Mouse (Mus musculus) limb, embryonic 14.5 days (tissue): ENCODE results near the gene Khsrp. TPM values are rescaled to one million over a fixed set of nuclear protein-coding genes. Genes with fewer than 3 reads are reported as not detected.

Experiments
- ATAC-seq: fragments of 200-750 bp; cut with Nextera tagmentation; 2 replicates; pipeline ENCODE4 v1.8.0; 2017; ENCODE audit warnings: low read depth, moderate number of reproducible peaks, moderate TSS enrichment; ENCODE audit not compliant: low FRiP score
- DNase-seq: peaks from one replicate; pipeline ENCODE4 v3.0.0-alpha.2; 2015; ENCODE audit warnings: low spot score
- H3K27ac ChIP-seq: fragments of 300-500 bp; sonication (generic); replicated peaks from 2 replicates; pipeline ENCODE4 v1.5.1; 2014; ENCODE audit warnings: low read depth, mild to moderate bottlenecking, low read length, moderate library complexity, mixed read lengths
- H3K27me3 ChIP-seq: fragments of 300-500 bp; sonication (generic); 2 replicates; pipeline ENCODE4 v1.6.1; 2014; ENCODE audit warnings: low read length, mixed read lengths; ENCODE audit not compliant: control insufficient read depth, insufficient read depth
- H3K36me3 ChIP-seq: fragments of 300-500 bp; sonication (generic); 2 replicates; pipeline ENCODE4 v1.6.1; 2014; ENCODE audit warnings: mild to moderate bottlenecking, low read length, moderate library complexity, mixed read lengths; ENCODE audit not compliant: control insufficient read depth, insufficient read depth
- H3K4me1 ChIP-seq: fragments of 300-500 bp; sonication (generic); 2 replicates; pipeline ENCODE4 v1.6.1; 2014; ENCODE audit warnings: antibody characterized with exemption, low read length, mixed read lengths; ENCODE audit not compliant: control insufficient read depth, insufficient read depth
- H3K4me2 ChIP-seq: fragments of 300-500 bp; sonication (generic); replicated peaks from 2 replicates; pipeline ENCODE4 v1.6.1; 2014; ENCODE audit warnings: low read depth, mild to moderate bottlenecking, low read length, moderate library complexity; ENCODE audit not compliant: severe bottlenecking
- H3K4me3 ChIP-seq: fragments of 300-500 bp; sonication (generic); replicated peaks from 2 replicates; pipeline ENCODE4 v1.5.1; 2014; ENCODE audit warnings: low read length
- H3K9ac ChIP-seq: fragments of 300-500 bp; sonication (generic); 2 replicates; pipeline ENCODE4 v1.6.1; 2014; ENCODE audit warnings: mild to moderate bottlenecking, low read depth, low read length, moderate library complexity; ENCODE audit not compliant: severe bottlenecking
- H3K9me3 ChIP-seq: fragments of 300-500 bp; sonication (generic); 2 replicates; pipeline ENCODE4 v1.6.1; 2016; ENCODE audit warnings: low read length; ENCODE audit not compliant: control insufficient read depth
- POLR2A ChIP-seq: fragments of 200-500 bp; IDR thresholded peaks from 2 replicates; pipeline ENCODE4 v1.8.0; 2012; ENCODE audit warnings: inconsistent platforms, mild to moderate bottlenecking, moderate library complexity, borderline replicate concordance; ENCODE audit not compliant: insufficient read depth, insufficient read length; ENCODE audit errors: extremely low read depth
- WGBS: fragments of 180-500 bp; shearing (Covaris S2); extraction: QIAGEN DNeasy Blood & Tissue Kit; methylation state at CpG from one replicate; pipeline ENCODE4 v1.1.7; 2014; 5-methylcytosine and 5-hydroxymethylcytosine counted together
- polyA plus RNA-seq, 2 experiments: library from polyadenylated mRNA; depleted of rRNA in 1 of 2; stranded (reverse) in 1 of 2; unstranded in 1 of 2; fragments of >200 nt; fragmentation: Nextera tagmentation in 1 of 2; extraction: Ambion mirVana in 1 of 2; gene quantifications; 2 replicates each; pipeline versions ENCODE4 v1.2.1 to v1.2.3; 2012 to 2014

Khsrp gene
- polyA plus RNA-seq, 2 experiments = 49.5 to 115 TPM

DNA sequence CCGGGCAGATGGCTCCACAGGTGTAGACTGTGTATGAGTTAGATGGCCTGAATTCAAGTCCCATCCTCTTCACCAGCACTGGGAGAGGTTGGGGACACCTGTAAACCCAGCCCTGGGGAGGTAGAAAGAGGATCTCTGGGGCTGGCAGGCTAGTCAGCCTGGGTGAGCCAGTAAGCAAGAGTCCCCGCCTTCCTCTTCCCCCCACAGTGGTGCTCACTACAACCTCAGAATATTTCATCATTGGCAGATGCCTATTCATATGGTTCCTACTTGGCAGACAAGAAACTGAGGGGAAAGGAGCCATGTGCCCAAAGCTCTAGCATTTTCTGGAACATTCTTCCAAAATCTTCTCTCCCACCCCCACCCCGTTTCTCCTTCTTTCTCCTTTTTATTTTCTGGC is 17.5 kb upstream of the Khsrp start:
- H3K27ac ChIP-seq = no peak overlapping the region
- H3K4me3 ChIP-seq = no peak overlapping the region
- no peaks in the 10 kb centered on the region for H3K27me3 ChIP-seq
- H3K9me3 ChIP-seq = no peaks in the 10 kb centered on the region
- no peak overlapping the region for H3K4me2 ChIP-seq
- DNase-seq (no peak), ATAC-seq (no peak)
- no peak overlapping the region for H3K9ac ChIP-seq
- H3K4me1 ChIP-seq = no peaks in the 10 kb centered on the region
- 100% methylated on average over 3 of the region's 3 CpGs for WGBS
- TF ChIP-seq POLR2A = no peak
- peaks cover 9% of the 10 kb centered on the region for H3K36me3 ChIP-seq

GRCm38 (mm10) chr17:57047406-57047805 is 16.1 kb upstream of the Khsrp start:
- Histone ChIP-seq H3K27me3 (no peaks in the 10 kb centered on the region), H3K4me1 (no peaks in the 10 kb centered on the region), H3K4me2 (no peak overlapping the region), H3K9ac (no peak overlapping the region), H3K4me3 (no peak overlapping the region), H3K9me3 (no peaks in the 10 kb centered on the region), H3K36me3 (no peaks in the 10 kb centered on the region; the same call in none of the 2 replicates), H3K27ac (no peak overlapping the region)
- TF ChIP-seq POLR2A = no peak
- ATAC-seq (no peak), DNase-seq (no peak)
- WGBS = 27% methylated on average over 5 of the region's 5 CpGs

- 67% methylated on average over 8 of the region's 8 CpGs for WGBS
- Histone ChIP-seq H3K4me3 (no peak within 1 kb of the TSS), H3K27ac (no peak within 1 kb of the TSS), H3K4me2 (no peak within 1 kb of the TSS), H3K9me3 (no peaks in the 10 kb centered on the region), H3K27me3 (peaks cover 3% of the 10 kb centered on the region; the same call in 1 of the 2 replicates), H3K36me3 (no peaks in the 10 kb centered on the region), H3K4me1 (no peaks in the 10 kb centered on the region), H3K9ac (no peak within 1 kb of the TSS)
- DNase-seq = no peak
- no peak for TF ChIP-seq POLR2A
- ATAC-seq = no peak
These were observed 10.2 kb upstream of the Khsrp start, which contains the start of gene Slc25a41 for GRCm38 (mm10) chr17:57041554-57041953. Slc25a41 (minus strand) TSS chr17:57041654.

GRCm38 (mm10) chr17:57038978-57039377 is 7.7 kb upstream of the Khsrp start:
- H3K9me3 ChIP-seq = no peaks in the 10 kb centered on the region
- no peak for TF ChIP-seq POLR2A
- H3K9ac ChIP-seq = no peak overlapping the region
- no peak overlapping the region for H3K4me2 ChIP-seq
- H3K27ac ChIP-seq = no peak overlapping the region
- 37% methylated on average over 8 of the region's 8 CpGs for WGBS
- no peaks in the 10 kb centered on the region for H3K36me3 ChIP-seq
- DNase-seq (no peak), ATAC-seq (no peak)
- H3K27me3 ChIP-seq = peaks cover 3% of the 10 kb centered on the region; the same call in 1 of the 2 replicates
- H3K4me3 ChIP-seq = no peak overlapping the region
- H3K4me1 ChIP-seq = no peaks in the 10 kb centered on the region

DNA sequence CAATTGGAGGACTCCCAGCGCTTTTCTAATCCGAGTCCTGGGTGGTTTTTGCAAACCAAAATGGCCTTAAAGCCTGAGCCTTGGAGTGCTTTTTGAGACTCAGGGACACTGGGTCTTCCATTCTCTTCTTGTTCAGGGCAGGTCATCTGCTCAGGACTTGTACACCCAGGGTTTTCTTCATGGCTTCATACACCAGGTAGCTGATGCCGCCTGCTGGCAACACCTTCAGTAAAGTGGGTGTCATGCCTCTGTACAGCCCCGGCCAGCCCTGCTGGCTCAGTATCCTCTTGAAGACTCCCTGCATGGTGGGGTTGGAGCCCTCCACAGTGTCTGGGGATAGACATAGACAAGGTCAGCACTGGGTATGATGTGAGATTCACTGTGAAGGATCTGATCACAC is 1.5 kb upstream of the Khsrp start:
- no peak overlapping the region; the same call in 1 of the 2 replicates for H3K4me3 ChIP-seq
- H3K27ac ChIP-seq = no peak overlapping the region

More for the DNA sequence above, 1.5 kb upstream of the Khsrp start:
- peaks cover 3% of the 10 kb centered on the region; the same call in 1 of the 2 replicates for H3K27me3 ChIP-seq
- 87% methylated on average over 4 of the region's 4 CpGs for WGBS
- no peak for DNase-seq
- H3K9ac ChIP-seq = no peak overlapping the region
- no peak for ATAC-seq
- H3K4me1 ChIP-seq = peaks cover 14% of the 10 kb centered on the region
- H3K9me3 ChIP-seq = no peaks in the 10 kb centered on the region
- peaks cover 10% of the 10 kb centered on the region for H3K36me3 ChIP-seq
- no peak overlapping the region for H3K4me2 ChIP-seq
- TF ChIP-seq POLR2A = no peak
